Mouse (Mus musculus) CH12F3 (cell line): ENCODE data around the gene Tdgf1.

Experiments used
- in situ Hi-C: fragments of 300-500 bp; cut with MboI; formaldehyde crosslinking; loops from 2 replicates; pipeline ENCODE4 v1.14.3; 2020; ENCODE audit warnings: low sequenced_read_pairs

Gene Tdgf1

DNA sequence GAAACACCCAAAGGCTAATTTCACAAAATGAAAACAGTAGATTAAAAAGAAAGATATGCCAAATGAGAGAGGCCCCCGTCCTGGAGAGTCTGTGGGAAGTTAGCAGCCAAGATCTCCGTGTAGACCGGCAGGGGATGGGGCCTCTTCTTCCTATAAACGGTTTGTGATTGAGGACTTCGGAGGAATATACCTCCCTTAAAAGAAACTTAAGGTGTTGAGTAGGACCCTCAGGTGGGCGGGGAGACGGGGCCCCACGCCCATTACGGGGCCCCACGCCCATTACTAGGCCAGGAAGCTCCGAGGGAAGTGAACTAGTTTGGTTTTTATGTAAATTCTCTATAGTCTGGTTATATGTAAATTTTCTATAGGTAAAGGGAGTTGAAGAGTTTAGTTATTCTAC is at the start of gene Tdgf1:
Gene Tdgf1 (minus strand): TSS at position 233 of the 400 bp plus-strand sequence.
- in situ Hi-C loops = no loop called here

DNA sequence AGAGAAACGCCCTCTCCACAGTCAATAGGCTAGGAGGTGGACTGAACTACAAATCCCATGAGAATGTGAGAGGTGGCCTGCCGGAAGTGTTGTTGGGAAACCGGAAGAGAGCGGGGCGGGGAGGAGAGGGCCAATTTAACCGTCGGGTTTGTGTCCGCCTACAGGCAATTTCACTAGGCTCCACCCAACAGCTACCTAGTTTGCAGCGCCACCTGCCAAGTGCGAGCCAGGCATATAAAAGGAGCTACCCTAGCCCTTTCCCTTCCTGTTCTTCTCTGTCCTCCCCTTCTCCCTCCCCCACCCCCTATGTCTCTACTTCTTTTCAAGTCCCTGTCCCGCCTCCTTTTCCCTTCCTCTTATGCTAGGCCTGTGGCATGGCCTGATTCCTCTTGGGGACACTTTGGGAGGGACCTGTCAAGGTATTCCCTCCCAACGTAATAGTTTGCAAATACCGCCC is 48.8 kb upstream of the Tdgf1 start:
- in situ Hi-C loops = no loop called here

DNA sequence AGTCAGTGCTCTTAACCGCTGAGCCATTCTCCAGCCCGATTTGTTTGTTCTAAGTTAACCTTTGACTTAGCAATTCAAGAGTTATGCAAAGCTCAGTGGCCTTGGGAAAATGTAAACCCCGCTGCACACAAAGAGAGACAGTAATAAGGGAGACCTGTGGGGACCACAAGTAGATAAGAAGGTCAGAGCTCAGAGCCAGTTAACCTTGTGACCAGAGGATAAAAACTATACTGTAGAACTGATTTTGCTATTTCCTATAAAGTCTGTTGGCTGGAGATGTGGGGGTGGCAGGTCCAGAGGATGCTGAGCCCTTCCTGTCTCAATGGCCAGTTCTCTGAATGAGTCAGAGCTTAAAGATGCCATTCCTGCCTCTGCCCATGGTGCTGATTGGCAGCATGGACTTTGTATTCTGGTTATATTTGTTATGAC is 47.3 kb upstream of the Tdgf1 start:
- in situ Hi-C loops = no loop called here

DNA sequence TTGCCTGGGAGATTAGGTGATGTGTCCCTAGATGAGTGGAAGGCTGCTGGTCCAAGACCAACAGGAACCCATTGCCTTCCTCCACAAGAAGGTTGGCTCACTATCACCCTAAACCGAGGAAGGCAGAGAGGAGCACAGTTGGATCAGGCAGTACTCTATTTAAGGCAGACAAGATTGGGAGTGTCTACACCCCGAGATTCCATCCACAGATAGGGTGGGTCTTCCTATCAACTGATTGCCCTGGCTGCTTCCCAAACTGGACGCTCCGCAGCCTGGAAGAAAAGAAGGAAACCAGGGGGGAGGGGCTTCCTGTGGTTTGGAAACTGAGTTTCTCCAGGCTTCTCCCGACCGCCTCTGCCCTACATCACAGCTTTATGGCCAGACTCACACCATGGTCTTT is 44.2 kb upstream of the Tdgf1 start, which contains the start of gene Rtp3:
Gene Rtp3 (minus strand): TSS at position 380 of the 400 bp plus-strand sequence.
- in situ Hi-C loops = no loop called here

DNA sequence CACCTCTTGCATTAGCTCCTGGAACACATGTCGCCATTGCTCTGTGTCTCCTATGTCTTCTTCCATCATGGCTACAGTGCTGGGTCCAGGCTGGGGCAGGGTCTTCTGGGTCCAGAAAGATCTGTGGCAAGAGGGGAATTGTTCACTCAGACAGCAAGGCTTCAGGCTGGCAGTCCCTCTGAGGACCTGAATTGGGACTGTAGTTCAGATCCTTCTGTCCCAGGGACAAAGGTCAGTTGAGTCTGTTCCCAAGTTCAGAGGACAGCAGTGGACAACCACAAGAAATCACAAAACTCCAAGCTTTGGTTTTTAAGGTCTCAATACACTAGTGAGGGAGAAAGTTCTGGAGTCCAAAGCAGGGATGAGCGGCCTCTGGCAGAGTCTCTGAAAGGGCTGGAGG is 43.6 kb upstream of the Tdgf1 start:
- in situ Hi-C loops = no loop called here

DNA sequence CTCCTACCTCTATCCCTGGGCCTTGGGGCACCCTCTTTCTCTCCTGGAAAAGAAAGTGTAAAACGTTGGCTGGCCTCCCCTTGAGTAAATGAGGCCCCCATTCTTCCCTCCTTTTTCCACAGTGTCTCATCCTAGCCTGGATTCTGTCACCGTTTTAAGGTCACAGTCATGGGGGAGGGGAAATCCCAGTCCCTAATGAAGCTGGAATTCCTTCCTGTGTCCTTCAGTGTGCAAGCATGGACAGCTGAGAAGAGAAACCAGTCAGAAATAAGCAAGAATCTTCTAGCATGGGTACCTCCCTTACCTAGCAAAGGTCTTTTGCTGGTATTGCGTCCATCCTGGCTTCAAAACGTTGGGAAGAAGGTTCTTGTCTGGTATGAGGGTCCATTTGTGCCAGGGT is 43.2 kb upstream of the Tdgf1 start:
- in situ Hi-C loops = no loop called here

DNA sequence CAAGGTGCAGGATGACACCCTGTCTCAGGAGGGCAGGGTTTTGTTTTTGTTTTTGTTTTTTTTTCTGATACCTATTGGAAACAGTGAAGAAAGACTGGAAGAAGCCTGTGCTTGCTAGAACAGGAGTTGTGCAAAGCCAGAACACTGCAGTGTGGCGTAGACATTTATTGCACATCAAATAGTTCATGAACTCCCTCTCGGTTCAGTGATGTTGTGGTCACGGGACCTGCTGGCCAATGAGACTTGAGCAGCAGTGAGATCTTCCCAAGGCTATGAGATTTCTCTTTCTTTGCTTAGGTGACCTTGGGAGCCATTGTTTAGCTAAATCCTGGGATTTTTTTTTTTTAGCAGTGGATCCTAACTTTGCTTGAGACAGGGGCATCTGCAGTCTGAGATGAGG is 42.1 kb upstream of the Tdgf1 start:
- in situ Hi-C loops = no loop called here

DNA sequence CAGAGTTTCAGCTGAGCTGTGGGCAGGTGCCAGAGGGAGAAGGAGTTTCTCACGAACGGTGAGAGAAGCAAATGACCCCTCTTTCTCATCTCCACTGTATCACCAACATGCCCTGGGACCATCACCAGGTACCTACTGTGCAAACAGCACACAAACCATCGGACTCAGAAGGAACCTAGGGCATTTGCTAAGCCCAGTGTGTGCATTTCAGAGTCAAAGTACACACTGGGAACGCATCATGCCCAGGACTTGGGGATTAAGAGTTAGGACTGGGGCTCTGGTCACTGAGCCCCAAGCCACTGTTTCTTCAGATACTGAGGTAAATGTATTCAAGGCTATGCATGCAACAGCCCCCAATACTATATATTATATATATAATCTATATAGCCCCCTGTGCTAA is 41.4 kb upstream of the Tdgf1 start:
- in situ Hi-C loops = no loop called here

DNA sequence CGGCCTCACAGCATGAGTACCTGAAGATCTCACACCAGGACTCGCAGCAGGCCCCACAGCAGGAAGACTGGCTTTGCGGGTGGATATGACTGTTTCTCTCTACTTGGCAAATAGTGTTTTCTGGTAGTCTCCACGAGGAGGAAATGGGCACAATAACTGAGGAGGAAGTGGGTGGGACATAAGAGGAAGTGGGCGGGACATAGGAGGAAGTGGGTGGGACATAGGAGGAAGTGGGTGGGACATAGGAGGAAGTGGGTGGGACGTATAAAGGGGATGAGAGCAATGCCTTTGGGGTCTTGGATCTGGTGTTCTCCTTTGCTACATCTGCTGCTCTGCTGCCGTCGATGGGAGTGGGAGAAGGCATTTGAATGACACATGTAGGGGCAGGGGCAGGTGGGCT is 40.0 kb upstream of the Tdgf1 start:
- in situ Hi-C loops = no loop called here

DNA sequence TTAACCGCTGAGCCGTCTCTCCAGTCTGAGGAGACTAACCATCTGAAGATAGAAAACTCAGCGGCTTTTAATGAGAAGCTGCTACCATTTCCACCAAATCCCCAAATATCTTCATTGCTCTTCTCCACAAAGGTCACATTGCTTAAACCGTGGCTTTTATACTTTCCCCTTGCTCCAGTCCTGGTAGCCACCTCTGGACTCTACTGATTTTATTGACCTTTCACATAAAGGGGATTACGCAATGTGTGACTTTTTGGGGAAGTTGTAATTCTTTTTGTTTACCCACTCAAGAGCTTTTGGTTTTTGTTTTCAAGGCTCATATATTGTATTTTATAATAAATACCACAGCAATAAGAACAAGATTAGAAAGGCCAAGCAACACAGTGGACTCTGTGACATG is 39.6 kb upstream of the Tdgf1 start:
- in situ Hi-C loops = no loop called here

DNA sequence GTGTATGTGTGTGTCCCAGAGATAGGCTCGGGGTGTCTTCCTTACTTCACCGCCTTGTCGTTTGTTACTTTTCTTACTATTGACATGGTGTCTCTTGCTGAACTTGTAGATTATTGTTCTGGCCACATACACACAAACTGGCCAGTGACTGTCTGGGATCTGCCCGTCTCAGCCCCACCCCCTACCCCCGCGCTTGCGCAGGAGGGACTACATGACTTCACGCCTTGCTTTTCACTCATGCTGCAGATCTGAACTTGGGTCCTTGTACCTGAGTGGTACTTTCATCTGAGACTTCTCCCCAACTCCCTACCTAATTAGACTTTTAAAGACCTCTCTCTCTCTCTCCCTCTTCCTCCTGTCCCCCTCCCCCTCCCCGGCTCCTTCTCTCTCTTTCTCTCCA is 38.1 kb upstream of the Tdgf1 start:
- in situ Hi-C loops = no loop called here

DNA sequence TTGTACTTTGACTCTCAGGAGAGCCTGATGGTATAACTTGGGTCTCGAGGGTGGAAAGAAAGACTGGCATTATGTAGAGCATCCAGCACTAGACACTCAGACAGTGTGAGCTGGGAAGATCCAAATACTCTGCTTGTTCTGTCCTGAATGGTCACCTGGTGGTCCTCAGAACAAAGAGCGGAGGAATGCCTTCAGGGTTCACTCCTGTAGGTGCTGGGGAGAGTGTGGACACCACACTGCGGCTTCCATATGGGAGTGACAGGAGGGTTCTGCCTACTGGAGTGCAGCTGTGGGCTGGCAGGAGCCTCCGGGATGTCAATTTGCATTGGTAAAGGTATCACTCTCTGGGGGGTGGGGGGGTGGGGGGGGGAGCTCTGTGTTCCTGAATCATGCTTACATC is 36.4 kb upstream of the Tdgf1 start:
- in situ Hi-C loops = no loop called here

DNA sequence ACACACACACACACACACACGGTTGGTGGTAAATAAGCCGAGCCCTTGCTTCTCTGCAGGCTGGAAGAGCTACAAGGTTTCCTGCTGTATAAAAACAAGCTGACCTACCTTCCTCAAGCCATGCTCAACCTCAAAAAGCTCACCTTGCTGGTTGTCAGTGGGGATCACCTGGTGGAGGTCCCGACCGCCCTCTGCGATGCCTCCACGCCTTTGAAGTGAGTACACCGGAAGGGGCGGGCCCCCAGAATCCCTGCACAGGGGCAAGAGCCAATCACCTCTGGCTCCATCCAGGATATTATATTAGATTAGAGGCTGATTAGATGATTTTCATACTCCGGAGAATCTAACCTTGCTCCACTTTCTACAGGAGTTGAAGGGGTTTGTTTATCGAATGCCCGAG is 33.5 kb upstream of the Tdgf1 start:
- in situ Hi-C loops = no loop called here

DNA sequence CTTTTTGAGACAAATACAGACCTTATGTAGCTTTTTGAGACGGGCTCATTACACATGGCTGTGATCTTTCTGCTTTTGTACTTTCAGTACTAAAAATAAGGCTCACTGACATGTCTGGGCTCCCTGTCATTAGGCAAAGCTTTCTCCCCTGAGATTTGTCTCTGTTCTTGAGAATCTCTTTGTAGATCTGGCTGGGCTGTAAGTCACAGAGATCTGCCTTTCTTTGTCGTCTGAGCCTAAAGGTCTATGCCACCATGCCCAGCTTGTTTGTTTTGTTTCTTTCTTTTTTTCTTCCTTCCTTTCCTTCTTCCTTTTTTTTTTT is 19.9 kb upstream of the Tdgf1 start:
- in situ Hi-C loops = no loop called here

DNA sequence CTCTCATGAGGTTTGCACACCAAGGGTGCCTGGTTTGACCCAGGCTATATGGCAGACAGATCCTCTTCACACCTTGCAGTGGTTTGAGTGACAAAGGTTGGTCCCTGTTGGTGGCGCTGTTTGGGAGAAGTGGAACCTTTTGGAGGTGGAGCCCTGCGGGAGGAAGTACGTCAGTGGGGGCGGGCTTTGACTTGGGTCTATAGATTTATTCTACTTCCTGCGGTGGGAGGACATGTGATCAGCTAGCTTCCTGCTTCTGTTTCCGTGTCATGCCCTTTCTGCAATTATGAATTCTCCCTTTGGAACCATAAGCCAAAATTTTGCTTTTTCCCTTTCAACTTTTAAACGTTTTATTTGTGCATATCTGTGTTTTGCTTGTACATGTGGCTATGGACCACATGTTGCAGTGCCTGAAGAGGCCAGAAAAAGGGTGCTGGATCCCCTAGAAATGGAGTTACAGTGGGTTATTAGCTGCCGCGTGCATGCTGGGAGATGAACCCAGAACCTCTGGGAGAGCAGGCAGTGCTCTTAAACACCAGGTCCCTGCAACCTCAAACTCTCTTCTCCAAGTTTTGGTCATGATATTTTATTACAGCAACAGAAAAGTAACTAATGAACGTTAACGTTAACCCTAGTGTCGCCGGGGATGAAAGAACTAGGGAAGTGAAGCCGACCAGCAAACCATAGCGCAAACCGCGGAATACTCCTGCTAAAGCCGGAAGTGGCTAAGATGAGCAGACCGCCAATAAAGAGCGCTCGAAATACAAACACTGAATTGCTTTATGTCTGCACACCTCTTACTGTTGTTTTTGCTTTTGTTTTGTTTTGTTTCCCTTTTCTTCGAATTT is 19.3 kb upstream of the Tdgf1 start:
- in situ Hi-C loops = no loop called here

DNA sequence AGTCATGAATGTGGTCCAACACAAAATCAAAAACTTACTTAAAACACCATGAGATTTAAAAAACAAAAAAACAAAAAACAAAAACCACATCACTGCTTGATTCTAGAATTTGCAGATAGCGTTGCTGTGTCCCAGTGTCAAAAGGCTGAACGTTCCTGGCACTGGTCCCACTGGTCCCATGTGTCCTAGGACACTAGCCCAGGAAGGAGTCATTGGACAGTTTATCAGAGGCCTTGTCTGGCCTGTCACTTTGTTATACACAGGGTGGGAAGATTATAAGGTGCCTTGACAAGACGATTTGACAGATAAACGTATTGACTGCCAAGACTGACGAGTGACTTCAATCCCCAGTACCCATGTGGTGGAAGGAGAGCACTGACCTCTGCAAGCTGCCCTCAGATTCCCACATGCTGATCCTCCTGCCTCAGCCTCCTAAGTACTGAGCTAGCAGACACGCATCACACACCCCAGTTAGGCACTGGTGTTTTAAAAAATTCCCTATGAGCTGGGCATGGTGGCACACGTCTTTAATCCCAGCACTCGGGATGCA is 17.7 kb upstream of the Tdgf1 start:
- in situ Hi-C loops = no loop called here

DNA sequence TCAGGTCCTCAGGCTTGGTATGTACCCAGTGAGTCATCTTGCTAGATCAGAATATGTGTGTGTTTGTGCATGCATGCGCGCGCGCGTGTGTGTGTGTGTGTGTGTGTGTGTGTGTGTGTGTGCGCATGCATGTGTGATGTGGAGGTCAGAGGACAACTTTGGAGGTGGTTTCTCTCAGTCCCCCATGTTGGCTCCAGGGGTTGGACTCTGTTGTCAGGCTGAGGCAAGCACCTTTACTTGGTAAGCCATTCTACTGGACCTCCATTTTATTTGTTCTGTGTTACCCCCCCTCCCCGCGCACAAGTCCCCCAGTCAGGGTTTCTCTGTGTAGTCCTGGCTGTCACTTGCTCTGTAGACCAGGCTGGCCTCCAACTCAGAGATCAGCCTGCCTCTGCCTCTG is 15.4 kb upstream of the Tdgf1 start:
- in situ Hi-C loops = no loop called here

DNA sequence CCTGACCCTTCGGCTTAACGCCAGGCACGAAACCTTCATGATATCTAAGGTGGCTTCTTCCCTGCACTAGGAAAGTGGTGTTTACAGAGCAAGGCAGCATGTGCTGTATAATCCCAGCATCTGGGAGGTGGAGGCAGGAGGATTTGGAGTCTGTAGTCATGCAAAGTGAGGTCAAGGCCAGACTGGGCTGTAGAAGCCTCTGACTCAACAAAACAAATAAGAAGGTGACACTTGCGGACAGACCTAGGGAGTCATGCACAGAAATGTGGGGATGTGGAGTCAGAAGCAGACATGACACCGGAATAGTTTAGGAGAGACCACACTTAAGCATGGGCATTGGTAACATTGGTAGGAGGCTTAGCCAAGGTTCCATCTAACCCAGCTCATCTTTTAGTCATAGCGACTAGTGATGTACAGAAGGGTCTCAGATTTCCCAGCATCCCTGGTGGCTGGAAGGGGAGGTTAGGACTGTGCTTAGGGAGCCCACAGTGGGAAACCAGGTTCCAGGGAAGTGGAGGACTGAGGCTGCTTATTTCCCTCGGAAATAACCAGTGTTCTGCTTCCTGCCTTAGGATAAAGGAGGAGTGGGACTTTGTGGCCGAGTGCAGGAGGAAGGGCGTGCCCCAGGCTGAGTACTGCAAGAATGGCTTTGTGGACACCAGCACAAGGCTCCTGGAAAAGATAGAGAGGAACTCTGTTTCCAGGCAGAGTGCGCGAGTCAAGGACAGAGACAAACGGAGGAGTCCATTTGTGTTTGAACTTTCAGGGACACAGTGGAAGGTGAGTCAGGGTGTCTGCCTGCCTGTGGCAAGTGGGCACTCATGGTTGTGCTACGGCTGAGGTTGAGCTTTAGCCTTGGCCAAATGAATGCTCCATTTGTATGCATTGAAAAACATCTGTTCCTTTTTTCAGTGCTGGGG is 14.5 kb upstream of the Tdgf1 start:
- in situ Hi-C loops = no loop called here

DNA sequence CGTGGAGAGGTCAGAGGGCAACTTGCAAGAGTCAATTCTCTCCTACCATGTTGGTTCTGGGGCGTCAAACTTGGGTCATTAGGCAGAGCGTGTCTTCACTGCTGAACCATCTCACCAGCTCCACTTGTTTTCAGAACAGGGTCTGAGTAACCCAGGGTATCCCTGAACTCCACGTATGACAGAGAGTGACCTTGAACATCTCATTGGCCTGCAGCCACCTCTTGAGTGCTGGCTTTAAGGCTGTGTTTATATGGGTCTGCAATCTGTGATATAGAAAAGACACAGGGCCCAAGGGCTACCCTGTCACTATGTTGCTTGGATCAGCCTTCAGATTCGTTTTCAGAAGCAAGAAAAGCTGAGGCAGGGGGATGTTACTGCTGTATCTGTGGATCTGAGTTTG is 13.7 kb upstream of the Tdgf1 start:
- in situ Hi-C loops = no loop called here

DNA sequence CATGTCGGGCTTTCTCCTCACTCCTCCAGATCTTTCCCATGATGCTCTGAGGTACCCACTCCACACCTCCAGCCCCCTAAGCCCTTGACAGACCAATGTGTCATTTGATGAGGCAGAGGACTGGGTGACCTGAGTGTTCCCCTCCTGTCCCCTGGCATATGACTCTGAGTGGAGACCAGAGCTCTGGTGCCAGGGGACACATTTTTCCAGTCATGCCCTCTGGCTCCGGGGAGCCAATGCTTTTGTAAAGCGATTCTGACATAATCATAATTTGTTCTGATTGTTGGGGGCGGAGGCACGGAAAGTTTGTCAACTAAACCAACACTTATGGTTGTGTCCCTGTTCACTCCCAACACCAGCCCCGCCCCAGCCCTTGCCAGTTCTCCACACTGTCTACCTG is 10.0 kb upstream of the Tdgf1 start:
- in situ Hi-C loops = no loop called here

DNA sequence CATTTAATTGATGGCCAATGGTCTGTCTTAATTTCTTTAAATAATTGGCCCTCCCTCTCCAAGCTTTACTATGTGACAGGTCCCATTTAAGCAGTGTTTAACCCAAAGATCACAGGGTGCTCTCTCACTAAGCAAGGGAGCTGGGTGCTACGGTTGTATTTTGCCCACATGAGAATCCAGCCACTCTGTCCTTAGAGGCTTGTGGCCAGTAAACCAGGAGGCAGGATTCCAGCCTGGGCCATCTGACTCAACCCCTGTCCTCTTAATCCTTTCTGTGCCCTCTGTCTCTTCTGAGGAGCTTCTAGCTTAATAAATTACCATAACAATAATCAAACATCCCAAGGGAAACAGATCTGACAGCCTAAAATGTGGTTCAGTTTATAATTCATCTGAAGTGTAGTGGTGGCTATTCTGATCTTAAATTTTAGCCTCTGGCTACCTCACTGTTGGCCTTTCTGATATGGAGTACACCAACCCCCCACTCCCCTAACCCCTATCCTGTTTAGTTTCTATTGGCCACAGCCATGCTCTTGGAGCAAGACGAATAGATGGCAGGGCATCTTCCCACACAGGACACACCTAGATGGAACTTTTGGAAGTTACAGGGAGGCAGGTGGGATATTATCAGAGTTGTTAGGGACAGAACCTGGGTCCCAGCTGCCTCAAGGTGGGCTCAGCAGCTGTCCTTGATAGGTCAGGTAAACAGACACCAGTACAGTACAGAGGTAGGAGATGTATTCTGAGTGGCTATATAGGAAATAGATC is 8.9 kb upstream of the Tdgf1 start:
- in situ Hi-C loops = no loop called here
